Mouse (Mus musculus): Measurements from ENCODE around the gene 1700113H08Rik.

Gene 1700113H08Rik

GRCm38 (mm10) chr10:87057500-87058250, at the start of gene 1700113H08Rik:
1700113H08Rik (plus strand) TSS chr10:87058045.
- no peak for DNase-seq

- DNase-seq = no peak
Measured at GRCm38 (mm10) chr10:87008215-87008499, 49.7 kb upstream of the 1700113H08Rik start.

GRCm38 (mm10) chr10:87012087-87012486, 45.8 kb upstream of the 1700113H08Rik start:
- DNase-seq = no peak

GRCm38 (mm10) chr10:87014391-87014965, 43.4 kb upstream of the 1700113H08Rik start:
- peak; percentile 7 for DNase-seq

- DNase-seq = peak; percentile 13
Measured at GRCm38 (mm10) chr10:87015403-87015802, 42.4 kb upstream of the 1700113H08Rik start.

GRCm38 (mm10) chr10:87016151-87016692, 41.6 kb upstream of the 1700113H08Rik start:
- no peak for DNase-seq

GRCm38 (mm10) chr10:87018876-87019275, 39.0 kb upstream of the 1700113H08Rik start:
- no peak for DNase-seq

GRCm38 (mm10) chr10:87020711-87021110, 37.1 kb upstream of the 1700113H08Rik start:
- peak; percentile 7 for DNase-seq

GRCm38 (mm10) chr10:87024884-87025283, 33.0 kb upstream of the 1700113H08Rik start:
- DNase-seq = peak; percentile 76

GRCm38 (mm10) chr10:87032768-87033167, 25.1 kb upstream of the 1700113H08Rik start:
- no peak for DNase-seq

GRCm38 (mm10) chr10:87035866-87036265, 22.0 kb upstream of the 1700113H08Rik start:
- no peak for DNase-seq

- DNase-seq = no peak
Measured at GRCm38 (mm10) chr10:87036271-87036703, 21.6 kb upstream of the 1700113H08Rik start.

GRCm38 (mm10) chr10:87037062-87037461, 20.8 kb upstream of the 1700113H08Rik start:
- no peak for DNase-seq

- no peak for DNase-seq
Measured at GRCm38 (mm10) chr10:87039340-87039739, 18.5 kb upstream of the 1700113H08Rik start.

GRCm38 (mm10) chr10:87039800-87040199, 18.0 kb upstream of the 1700113H08Rik start:
- no peak for DNase-seq

- DNase-seq = no peak
Measured at GRCm38 (mm10) chr10:87041265-87041664, 16.6 kb upstream of the 1700113H08Rik start.

GRCm38 (mm10) chr10:87045273-87045672, 12.6 kb upstream of the 1700113H08Rik start:
- no peak for DNase-seq

- no peak for DNase-seq
Measured at GRCm38 (mm10) chr10:87046469-87046868, 11.4 kb upstream of the 1700113H08Rik start.

- DNase-seq = no peak
Measured at GRCm38 (mm10) chr10:87046931-87047468, 10.8 kb upstream of the 1700113H08Rik start.

- no peak for DNase-seq
Measured at GRCm38 (mm10) chr10:87049179-87049578, 8.7 kb upstream of the 1700113H08Rik start.

- DNase-seq = no peak
Measured at GRCm38 (mm10) chr10:87051714-87052113, 6.1 kb upstream of the 1700113H08Rik start.

GRCm38 (mm10) chr10:87058251-87058925, 543 bp downstream of the 1700113H08Rik start:
- DNase-seq = no peak

GRCm38 (mm10) chr10:87058926-87059325, 1.1 kb downstream of the 1700113H08Rik start:
- DNase-seq = no peak
